Mouse (Mus musculus): ENCODE results near the gene Rab8b.

- TF ChIP-seq CTCF (IDR thresholded peaks at IDR 0.05; ENCODE audit: low read depth, low read length), result no peak
- TF ChIP-seq POLR2A (IDR thresholded peaks at IDR 0.05; ENCODE audit: borderline replicate concordance, low read depth, low read length), result no peak
Observed at GRCm38 (mm10) chr9:66917216-66917891, 2.1 kb downstream of the Rab8b start.
